Mouse (Mus musculus) liver, embryonic 14.5 days (tissue): ENCODE measurements at regions not wholly inside any gene's neighbourhood (a gene's known extent, or its start where the extent isn't known, plus 50 kb on each side); places are given as distances from the start of the nearest gene placed in this dataset.

Experiments used
- ATAC-seq: fragments of 200-750 bp; cut with Nextera tagmentation; 2 replicates; pipeline ENCODE4 v1.8.0; 2017; ENCODE audit warnings: moderate number of reproducible peaks, mild to moderate bottlenecking, moderate library complexity; ENCODE audit not compliant: insufficient read depth
- DNase-seq, 3 experiments: peaks; one replicate each; pipeline ENCODE4 v3.0.0-alpha.2; 2012 to 2013; ENCODE audit warnings: low read depth in 3 of 3, low spot score in 3 of 3
- H3K27ac ChIP-seq: fragments of 300-500 bp; sonication (generic); 2 replicates; pipeline ENCODE4 v1.5.1; 2014; ENCODE audit warnings: moderate library complexity, mild to moderate bottlenecking, control low read depth, inconsistent platforms
- H3K27me3 ChIP-seq: fragments of 300-500 bp; sonication (generic); 2 replicates; pipeline ENCODE4 v1.6.1; 2014; ENCODE audit warnings: mild to moderate bottlenecking, low read length, moderate library complexity; ENCODE audit not compliant: control insufficient read depth, insufficient read depth
- H3K36me3 ChIP-seq: fragments of 300-500 bp; sonication (generic); replicated peaks from 2 replicates; pipeline ENCODE4 v1.6.1; 2014; ENCODE audit warnings: low read depth; ENCODE audit not compliant: control insufficient read depth, insufficient read depth
- H3K4me1 ChIP-seq, 2 experiments: fragments of 200-500 bp in 1 of 2; fragments of 300-500 bp in 1 of 2; sonication (generic) in 1 of 2; replicated peaks; 2 replicates each; pipeline ENCODE4 v1.6.1; 2012 to 2014; ENCODE audit warnings: antibody characterized with exemption in 1 of 2, inconsistent platforms in 1 of 2, low read length in 1 of 2; ENCODE audit not compliant: control insufficient read depth in 2 of 2, insufficient read depth in 2 of 2
- H3K4me2 ChIP-seq: fragments of 300-500 bp; sonication (generic); 2 replicates; pipeline ENCODE4 v1.6.1; 2014; ENCODE audit warnings: low read depth, mild to moderate bottlenecking, control low read depth, moderate library complexity
- H3K4me3 ChIP-seq, 2 experiments: fragments of 200-500 bp in 1 of 2; fragments of 300-500 bp in 1 of 2; sonication (generic) in 1 of 2; 2 replicates each; pipeline ENCODE4 v1.5.1; 2012 to 2014; ENCODE audit warnings: low read depth in 2 of 2, low read length in 2 of 2, mild to moderate bottlenecking in 2 of 2, control low read depth in 1 of 2, inconsistent platforms in 1 of 2, moderate library complexity in 1 of 2; ENCODE audit not compliant: insufficient read depth in 1 of 2
- H3K9ac ChIP-seq: fragments of 300-500 bp; sonication (generic); replicated peaks from 2 replicates; pipeline ENCODE4 v1.6.1; 2014; ENCODE audit warnings: mild to moderate bottlenecking, control low read depth, moderate library complexity
- H3K9me3 ChIP-seq: fragments of 300-500 bp; sonication (generic); 2 replicates; pipeline ENCODE4 v1.6.1; 2016; ENCODE audit warnings: low read length, mixed read lengths; ENCODE audit not compliant: control insufficient read depth
- CTCF ChIP-seq: IDR thresholded peaks from 2 replicates; pipeline ENCODE4 v1.5.1; 2016; ENCODE audit warnings: antibody characterized with exemption, low read depth, control low read depth
- EP300 ChIP-seq: IDR thresholded peaks from 2 replicates; pipeline ENCODE4 v1.6.1; 2016; ENCODE audit warnings: antibody characterized with exemption, low read depth
- WGBS: fragments of 180-500 bp; shearing (Covaris S2); extraction: QIAGEN DNeasy Blood & Tissue Kit; methylation state at CpG from one replicate; pipeline ENCODE4 v1.1.7; 2014; ENCODE audit not compliant: insufficient replicate concordance; 5-methylcytosine and 5-hydroxymethylcytosine counted together

DNA sequence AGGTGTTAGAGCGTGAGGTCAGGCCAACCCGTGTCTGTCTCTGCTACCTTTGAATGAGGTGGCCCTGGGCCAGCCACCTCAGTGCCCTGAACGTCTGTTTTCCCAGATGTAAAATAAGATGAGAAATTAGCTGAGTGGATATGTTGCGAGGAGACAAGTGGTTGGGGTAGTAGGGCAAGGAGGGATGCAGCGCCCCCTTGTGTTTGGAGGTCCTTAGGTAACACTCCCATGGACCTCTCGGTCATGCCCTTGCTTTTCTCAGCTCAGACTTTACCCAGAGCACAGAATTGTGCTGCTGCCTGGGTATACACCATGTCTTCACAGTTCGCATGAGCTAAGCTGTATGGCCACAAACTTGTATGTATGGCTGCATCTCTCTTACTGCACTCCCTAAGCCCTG is 401.0 kb downstream of the Vrk1 start:
- no peak for TF ChIP-seq CTCF
- no peak for TF ChIP-seq EP300
- H3K36me3 ChIP-seq, result no peaks in the 10 kb centered on the region
- no peak overlapping the region for H3K9ac ChIP-seq
- no peaks in the 10 kb centered on the region for H3K4me1 ChIP-seq
- WGBS, result 65% methylated on average over 7 of the region's 7 CpGs
- no peak overlapping the region for H3K4me2 ChIP-seq
- no peak overlapping the region for H3K27ac ChIP-seq
- ATAC-seq, result no peak
- H3K4me3 ChIP-seq, result no peak overlapping the region
- H3K9me3 ChIP-seq, result peaks cover 10% of the 10 kb centered on the region
- no peaks in the 10 kb centered on the region for H3K27me3 ChIP-seq
- DNase-seq, result no peak

DNA sequence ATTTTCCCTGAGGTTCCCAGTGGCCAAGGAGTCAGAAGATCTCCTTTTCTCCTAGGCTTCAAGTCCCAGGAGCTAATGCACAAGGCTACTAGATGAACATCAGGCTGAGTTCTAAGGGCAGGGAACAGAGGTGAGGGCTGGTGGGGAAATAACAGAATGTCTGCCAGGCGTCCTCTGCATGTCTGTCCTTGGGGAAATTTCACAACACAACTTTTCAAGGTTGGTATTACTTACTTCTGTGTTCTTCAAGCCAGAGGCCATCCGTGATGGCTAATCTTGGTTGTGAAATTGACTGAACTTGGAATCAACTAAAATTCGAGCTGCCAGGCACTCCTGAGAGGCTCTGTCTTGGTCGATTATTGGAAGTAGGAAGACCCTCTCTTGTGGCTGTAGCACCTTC is 416.6 kb downstream of the Vrk1 start:
- H3K27me3 ChIP-seq, result no peaks in the 10 kb centered on the region
- H3K9me3 ChIP-seq, result no peaks in the 10 kb centered on the region; the same call in 1 of the 2 replicates
- no peak overlapping the region for H3K9ac ChIP-seq
- H3K27ac ChIP-seq, result no peak overlapping the region
- ATAC-seq (no peak), DNase-seq (no peak)
- no peak overlapping the region for H3K4me3 ChIP-seq
- no peaks in the 10 kb centered on the region for H3K36me3 ChIP-seq
- WGBS, result 45% methylated on average over 4 of the region's 4 CpGs
- no peak overlapping the region for H3K4me2 ChIP-seq
- H3K4me1 ChIP-seq, result no peaks in the 10 kb centered on the region
- no peak for TF ChIP-seq CTCF
- no peak for TF ChIP-seq EP300

DNA sequence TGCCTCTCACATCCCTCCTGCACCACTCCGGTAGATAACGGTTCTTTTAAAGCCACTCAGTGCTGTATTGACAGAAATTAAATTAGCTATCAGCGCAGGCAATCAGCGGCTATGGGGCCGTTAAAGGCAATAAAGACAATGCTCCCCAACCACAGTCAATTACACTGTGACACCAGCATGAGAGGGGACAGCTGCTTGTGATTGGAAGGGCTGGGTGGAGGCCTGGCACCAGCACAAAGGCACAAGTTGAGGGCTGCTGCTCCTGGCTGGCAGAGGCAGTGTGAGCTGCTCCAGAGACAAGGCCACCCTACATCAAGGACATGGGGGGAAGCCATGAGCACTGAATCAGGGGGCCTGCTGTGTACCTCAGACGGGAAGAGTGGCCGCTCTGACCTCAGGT is 420.0 kb downstream of the Vrk1 start:
- H3K36me3 ChIP-seq, result no peaks in the 10 kb centered on the region
- H3K9me3 ChIP-seq, result no peaks in the 10 kb centered on the region; the same call in 1 of the 2 replicates
- WGBS, result 31% methylated on average over 7 of the region's 7 CpGs
- H3K4me2 ChIP-seq, result no peak overlapping the region
- no peak for ATAC-seq
- no peak overlapping the region for H3K27ac ChIP-seq
- no peak overlapping the region for H3K9ac ChIP-seq
- TF ChIP-seq EP300 (no peak), CTCF (no peak)
- no peaks in the 10 kb centered on the region for H3K4me1 ChIP-seq
- no peaks in the 10 kb centered on the region for H3K27me3 ChIP-seq
- no peak for DNase-seq
- no peak overlapping the region for H3K4me3 ChIP-seq

DNA sequence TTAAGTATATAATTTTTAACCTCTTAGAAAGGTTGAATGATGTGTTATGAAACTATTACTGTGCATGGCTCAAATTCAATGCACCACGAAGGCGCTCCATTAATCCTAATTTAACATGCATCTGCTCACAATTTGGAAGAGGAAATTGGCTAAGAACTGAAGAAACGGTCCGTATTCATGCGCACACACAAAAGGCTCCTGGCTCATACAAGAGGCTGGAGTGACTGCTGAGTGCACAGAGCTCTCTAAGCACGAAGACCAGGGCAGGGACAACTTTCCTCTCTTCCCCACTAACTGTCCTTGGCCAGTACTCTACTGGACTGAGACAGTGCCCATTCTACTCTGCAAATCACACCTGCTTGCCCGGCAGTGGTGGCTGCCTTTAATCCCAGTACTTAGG is 435.1 kb downstream of the Vrk1 start:
- Histone ChIP-seq H3K36me3 (no peaks in the 10 kb centered on the region), H3K4me2 (no peak overlapping the region), H3K9ac (no peak overlapping the region), H3K9me3 (no peaks in the 10 kb centered on the region), H3K4me1 (no peaks in the 10 kb centered on the region), H3K27ac (no peak overlapping the region), H3K4me3 (no peak overlapping the region), H3K27me3 (no peaks in the 10 kb centered on the region)
- WGBS, result 61% methylated on average over 7 of the region's 7 CpGs
- no peak for TF ChIP-seq CTCF
- no peak for ATAC-seq
- DNase-seq, result no peak

DNA sequence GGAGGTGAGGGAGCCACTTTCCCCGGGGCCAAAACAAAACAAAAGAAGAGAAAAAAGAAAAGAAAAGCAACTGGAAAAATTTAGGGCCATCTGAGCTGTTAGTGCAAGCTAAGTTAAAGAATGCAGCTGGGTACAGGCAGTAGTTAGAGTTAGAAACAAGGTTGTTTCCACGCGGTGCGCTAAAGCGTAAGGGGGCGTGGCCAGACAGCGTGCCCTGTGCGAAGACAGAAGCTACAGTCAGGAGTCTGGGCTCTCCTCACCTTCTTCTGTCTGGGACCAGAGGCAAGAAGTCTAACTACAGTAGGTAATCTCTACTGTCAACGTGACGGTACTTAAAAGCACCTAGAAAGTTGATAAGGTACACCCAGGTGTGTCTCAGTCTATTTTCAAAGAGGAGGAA is 435.9 kb downstream of the Vrk1 start:
- H3K4me2 ChIP-seq, result no peak overlapping the region
- no peak overlapping the region for H3K4me3 ChIP-seq
- H3K9ac ChIP-seq, result no peak overlapping the region
- 53% methylated on average over 10 of the region's 10 CpGs for WGBS
- ATAC-seq (no peak), DNase-seq (no peak)
- no peaks in the 10 kb centered on the region for H3K9me3 ChIP-seq
- H3K36me3 ChIP-seq, result no peaks in the 10 kb centered on the region
- H3K27me3 ChIP-seq, result no peaks in the 10 kb centered on the region
- TF ChIP-seq CTCF (no peak), EP300 (no peak)
- H3K4me1 ChIP-seq, result no peaks in the 10 kb centered on the region
- no peak overlapping the region for H3K27ac ChIP-seq
